Mouse (Mus musculus) cerebellum, adult (tissue): ENCODE results near the gene Exosc1.

Source experiments
- ATAC-seq: cut with Nextera tagmentation; 2 replicates; pipeline ENCODE4 v1.9.2; 2017; ENCODE audit warnings: mild to moderate bottlenecking, moderate library complexity, mixed read lengths; ENCODE audit not compliant: insufficient number of reproducible peaks, low FRiP score, low TSS enrichment

Exosc1 gene

GRCm38 (mm10) chr19:41933179-41934086 lies at the start of gene Exosc1, which contains the start of gene Zdhhc16:
TSS of gene Exosc1 (minus strand) at chr19:41933423.
TSS of gene Zdhhc16 (plus strand) at chr19:41933480.
- peak; percentile 100 for ATAC-seq

- ATAC-seq = no peak
Measured at GRCm38 (mm10) chr19:41982791-41983150, 49.5 kb upstream of the Exosc1 start.

- ATAC-seq = no peak; the same call in 1 of the 2 replicates
Measured at GRCm38 (mm10) chr19:41981931-41982790, 48.9 kb upstream of the Exosc1 start.

- ATAC-seq = no peak; the same call in 1 of the 2 replicates
Measured at GRCm38 (mm10) chr19:41981595-41981927, 48.3 kb upstream of the Exosc1 start, which contains the start of gene Ubtd1. TSS of gene Ubtd1 (plus strand) at chr19:41981763.

GRCm38 (mm10) chr19:41980819-41981594 lies 47.8 kb upstream of the Exosc1 start, which contains the start of gene Mms19:
TSS of gene Mms19 (minus strand) at chr19:41981157.
- peak; percentile 85 for ATAC-seq

GRCm38 (mm10) chr19:41980422-41980818 lies 47.2 kb upstream of the Exosc1 start:
- peak; percentile 2; the same call in 1 of the 2 replicates for ATAC-seq

GRCm38 (mm10) chr19:41973891-41974794 lies 40.9 kb upstream of the Exosc1 start:
- ATAC-seq = no peak

GRCm38 (mm10) chr19:41969618-41970017 lies 36.4 kb upstream of the Exosc1 start:
- ATAC-seq = no peak

- no peak for ATAC-seq
Measured at GRCm38 (mm10) chr19:41953574-41953973, 20.4 kb upstream of the Exosc1 start.

GRCm38 (mm10) chr19:41952287-41952686 lies 19.1 kb upstream of the Exosc1 start:
- no peak for ATAC-seq

- ATAC-seq = no peak
Measured at GRCm38 (mm10) chr19:41943841-41944240, 10.6 kb upstream of the Exosc1 start.

- ATAC-seq = no peak
Measured at GRCm38 (mm10) chr19:41938539-41938938, 5.3 kb upstream of the Exosc1 start.

GRCm38 (mm10) chr19:41935921-41936320 lies 2.7 kb upstream of the Exosc1 start:
- ATAC-seq = no peak

- no peak for ATAC-seq
Measured at GRCm38 (mm10) chr19:41934124-41934523, 901 bp upstream of the Exosc1 start.

- ATAC-seq = 0 out of 2 replicates have a peak, but pooled peaks have one; percentile 6
Measured at GRCm38 (mm10) chr19:41932686-41933085, 537 bp downstream of the Exosc1 start.

GRCm38 (mm10) chr19:41920412-41921067 lies 12.7 kb downstream of the Exosc1 start:
- ATAC-seq = no peak

- no peak for ATAC-seq
Measured at GRCm38 (mm10) chr19:41919471-41919870, 13.8 kb downstream of the Exosc1 start.

- ATAC-seq = no peak
Measured at GRCm38 (mm10) chr19:41916853-41917252, 16.4 kb downstream of the Exosc1 start.

GRCm38 (mm10) chr19:41915294-41915693 lies 17.9 kb downstream of the Exosc1 start:
- no peak for ATAC-seq
